Mouse (Mus musculus) ES-E14 (cell line): ENCODE measurements at regions not wholly inside any gene's neighbourhood (a gene's known extent, or its start where the extent isn't known, plus 50 kb on each side); places are given as distances from the start of the nearest gene placed in this dataset.
A peak's percentile ranks its signal among the peaks of the same experiment; 100 is the strongest.
"Not testable (repeated sequence)": the region's sequence is repeated elsewhere in the genome, so short reads cannot be mapped to it uniquely, and the experiment has no call there.

Experiments used
- DNase-seq: peaks from one replicate; pipeline ENCODE4 v3.0.0-alpha.2; 2013; ENCODE audit warnings: low read depth, low spot score
- H3K27ac ChIP-seq: 2 replicates; pipeline ENCODE4 v1.5.1; 2012; ENCODE audit warnings: low read depth, mild to moderate bottlenecking, low read length, moderate library complexity, mixed read lengths; ENCODE audit not compliant: poor library complexity, insufficient read depth, severe bottlenecking
- H3K36me3 ChIP-seq: 2 replicates; pipeline ENCODE4 v1.6.1; 2012; ENCODE audit warnings: mild to moderate bottlenecking, low read length, moderate library complexity, mixed read lengths; ENCODE audit not compliant: control insufficient read depth, poor library complexity, insufficient read depth, severe bottlenecking
- H3K4me1 ChIP-seq, 2 experiments: fragments of 150-350 bp in 1 of 2; sonication (generic) in 1 of 2; 2 replicates each; pipeline ENCODE4 v1.6.1; 2012; ENCODE audit warnings: low read length in 2 of 2, mild to moderate bottlenecking in 1 of 2, mixed read lengths in 1 of 2; ENCODE audit not compliant: control insufficient read depth in 2 of 2, insufficient read depth in 2 of 2, poor library complexity in 1 of 2
- H3K4me3 ChIP-seq, 2 experiments: fragments of 150-350 bp in 1 of 2; sonication (generic) in 1 of 2; 2 replicates each; pipeline ENCODE4 v1.5.1; 2012; ENCODE audit warnings: low read length in 2 of 2, low read depth in 1 of 2, mild to moderate bottlenecking in 1 of 2, mixed read lengths in 1 of 2; ENCODE audit not compliant: insufficient read depth in 1 of 2, poor library complexity in 1 of 2, severe bottlenecking in 1 of 2
- H3K9ac ChIP-seq: 2 replicates; pipeline ENCODE4 v1.6.1; 2012; ENCODE audit warnings: low read depth, mild to moderate bottlenecking, low read length, mixed read lengths; ENCODE audit not compliant: poor library complexity, insufficient read depth, severe bottlenecking
- H3K9me3 ChIP-seq: fragments of 150-350 bp; sonication (generic); 2 replicates; pipeline ENCODE4 v1.6.1; 2012; ENCODE audit warnings: low read depth, mild to moderate bottlenecking, low read length; ENCODE audit not compliant: control insufficient read depth, insufficient read depth
- CHD2 ChIP-seq: IDR thresholded peaks from 2 replicates; pipeline ENCODE4 v1.6.1; 2014; ENCODE audit warnings: mild to moderate bottlenecking, low read depth, low read length, inconsistent platforms
- HCFC1 ChIP-seq: IDR thresholded peaks from 2 replicates; pipeline ENCODE4 v1.6.1; 2012; ENCODE audit warnings: low read length, inconsistent platforms, borderline replicate concordance; ENCODE audit not compliant: insufficient read depth
- MAFK ChIP-seq: IDR thresholded peaks from 2 replicates; pipeline ENCODE4 v1.6.1; 2014; ENCODE audit warnings: mild to moderate bottlenecking, low read depth, low read length, inconsistent platforms; ENCODE audit not compliant: insufficient read depth
- ZC3H11A ChIP-seq: IDR thresholded peaks from 2 replicates; pipeline ENCODE4 v1.6.1; 2012; ENCODE audit warnings: low read depth, mild to moderate bottlenecking, inconsistent platforms, low read length, borderline replicate concordance
- ZNF384 ChIP-seq: IDR thresholded peaks from 2 replicates; pipeline ENCODE4 v1.6.1; 2012; ENCODE audit warnings: low read depth, low read length, inconsistent platforms
- in situ Hi-C, 2 experiments: fragments of 600-800 bp; cut with MboI; formaldehyde crosslinking; loops; one replicate each; pipeline ENCODE4 v1.15.1; 2025; ENCODE audit warnings: low sequenced_read_pairs in 2 of 2, inconsistent platforms in 1 of 2; ENCODE audit not compliant: unreplicated experiment in 2 of 2

DNA sequence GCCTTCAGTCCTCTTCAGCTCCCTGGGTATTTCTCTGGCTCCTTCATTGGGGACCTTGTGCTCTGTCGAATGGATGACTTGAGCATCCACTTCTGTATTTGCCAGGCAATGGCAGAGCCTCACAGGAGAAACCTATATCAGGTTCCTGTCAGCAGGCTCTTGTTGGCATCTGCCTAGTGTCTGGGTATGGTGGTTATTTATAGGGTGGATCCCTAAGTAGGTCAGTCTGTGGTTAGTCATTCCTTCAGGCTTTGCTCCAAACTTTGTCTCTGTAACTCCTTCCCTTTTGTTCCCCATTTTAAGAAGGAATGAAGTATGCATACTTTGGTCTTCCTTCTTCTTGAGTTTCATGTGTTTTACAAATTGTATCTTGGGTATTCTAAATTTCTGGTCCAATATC is 522.4 kb upstream of the St8sia4 start:
- H3K4me3 ChIP-seq, H3K4me1 ChIP-seq, H3K36me3 ChIP-seq, in situ Hi-C loops, H3K9ac ChIP-seq, H3K27ac ChIP-seq, DNase-seq, H3K9me3 ChIP-seq: not testable (repeated sequence)

DNA sequence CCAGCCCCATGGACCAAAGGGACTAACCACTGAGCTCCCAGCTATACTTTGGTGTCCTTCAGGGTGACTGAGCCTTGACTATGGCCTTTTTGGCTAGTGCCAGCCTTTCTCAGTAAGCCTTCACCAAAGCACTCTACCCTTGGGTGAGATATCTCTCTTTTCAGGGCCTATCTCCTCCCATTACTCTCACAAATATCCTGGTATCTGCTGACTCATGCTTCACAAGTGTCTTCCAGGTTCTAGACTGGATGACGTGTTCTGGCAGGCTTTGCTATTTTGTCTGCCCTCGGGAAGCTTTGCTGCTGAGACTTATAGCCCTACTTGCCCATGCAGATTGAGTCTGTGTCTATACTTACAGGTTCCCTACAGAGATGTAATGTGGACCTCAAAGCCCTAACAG is 499.4 kb upstream of the St8sia4 start:
- H3K9me3 ChIP-seq, result no peaks in the 10 kb centered on the region
- in situ Hi-C loops, result no loop called here
- H3K36me3 ChIP-seq, result no peaks in the 10 kb centered on the region
- H3K4me3 ChIP-seq, result no peak overlapping the region
- H3K4me1 ChIP-seq, result no peaks in the 10 kb centered on the region
- H3K27ac ChIP-seq, result no peak overlapping the region
- H3K9ac ChIP-seq, result no peak overlapping the region
- no peak for DNase-seq
- TF ChIP-seq ZNF384 (no peak), MAFK (0 out of 2 replicates have a peak, but pooled peaks have one; percentile 1), CHD2 (no peak)

DNA sequence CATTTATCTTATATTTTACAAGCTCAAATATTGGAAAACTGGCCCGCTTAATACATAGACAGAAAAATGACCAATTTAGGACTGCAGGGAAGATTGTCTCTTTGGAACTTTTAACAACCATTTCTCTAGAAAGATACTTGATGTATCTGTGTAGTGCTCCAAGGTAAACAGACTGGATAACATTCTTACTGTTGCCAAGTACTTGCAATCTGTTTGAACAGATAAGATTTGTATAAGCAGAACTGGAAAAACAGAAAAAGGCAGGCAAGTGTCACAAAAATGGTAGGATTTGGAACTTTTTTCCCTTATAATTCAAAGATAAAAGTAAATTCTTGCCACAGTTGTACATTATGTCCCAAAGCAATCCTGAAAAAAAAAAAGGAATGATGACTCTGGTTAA is 488.1 kb upstream of the St8sia4 start:
- Histone ChIP-seq H3K4me1 (no peaks in the 10 kb centered on the region), H3K36me3 (no peaks in the 10 kb centered on the region), H3K9ac (no peak overlapping the region), H3K4me3 (no peak overlapping the region), H3K9me3 (no peaks in the 10 kb centered on the region), H3K27ac (no peak overlapping the region)
- TF ChIP-seq CHD2 (no peak), HCFC1 (no peak), ZC3H11A (no peak), ZNF384 (no peak), MAFK (no peak)
- in situ Hi-C loops, result no loop called here
- no peak for DNase-seq

DNA sequence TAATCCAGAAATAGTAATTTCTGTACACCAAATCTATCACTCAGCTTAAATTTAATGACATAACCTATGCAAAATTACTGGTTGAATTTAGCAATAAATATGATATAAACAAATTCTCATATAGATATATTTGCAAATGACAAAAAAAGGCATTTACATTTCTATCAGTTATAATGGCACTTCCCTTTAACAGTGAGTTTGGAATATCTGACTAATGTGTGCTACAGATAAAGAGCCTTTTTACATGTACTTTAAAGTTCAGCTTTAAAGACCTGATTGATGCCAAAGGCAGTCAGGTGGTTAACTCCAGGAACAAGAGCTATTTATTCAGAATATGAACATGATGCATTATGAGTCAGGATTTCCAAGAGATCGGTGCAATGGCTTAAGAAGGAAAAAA is 461.2 kb upstream of the St8sia4 start:
- in situ Hi-C loops, result no loop called here
- DNase-seq, result no peak
- Histone ChIP-seq H3K36me3 (no peaks in the 10 kb centered on the region), H3K4me1 (no peaks in the 10 kb centered on the region), H3K9ac (no peak overlapping the region), H3K9me3 (no peaks in the 10 kb centered on the region), H3K4me3 (no peak overlapping the region), H3K27ac (no peak overlapping the region)
- TF ChIP-seq MAFK, result no peak
- TF ChIP-seq CHD2, result no peak
- TF ChIP-seq ZC3H11A, result no peak
- TF ChIP-seq HCFC1, result no peak

DNA sequence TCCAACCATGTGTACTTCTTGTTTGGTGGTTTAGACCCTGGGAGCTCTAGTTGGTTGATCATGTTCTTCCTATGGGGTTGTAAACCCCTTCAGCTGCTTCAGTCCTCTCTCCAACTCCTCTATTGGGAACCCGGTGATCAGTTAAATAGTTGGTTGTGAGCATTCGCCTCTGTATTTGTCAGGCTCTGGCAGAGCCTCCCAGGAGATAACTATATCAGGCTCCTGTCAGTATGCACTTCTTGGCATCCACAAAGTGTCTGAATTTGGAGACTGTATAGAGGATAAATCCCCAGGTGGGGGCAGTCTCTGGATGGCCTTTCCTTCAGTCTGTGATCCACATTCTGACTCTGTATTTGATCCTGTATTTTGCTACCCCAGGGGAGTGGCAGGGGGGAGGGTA is 440.6 kb upstream of the St8sia4 start:
- Histone ChIP-seq H3K4me3 (no peak overlapping the region), H3K36me3 (no peaks in the 10 kb centered on the region), H3K9me3 (no peaks in the 10 kb centered on the region), H3K27ac (no peak overlapping the region), H3K9ac (no peak overlapping the region), H3K4me1 (no peaks in the 10 kb centered on the region)
- in situ Hi-C loops, result no loop called here
- TF ChIP-seq ZNF384, result no peak
- no peak for TF ChIP-seq MAFK
- TF ChIP-seq CHD2, result no peak
- no peak for TF ChIP-seq ZC3H11A
- no peak for TF ChIP-seq HCFC1
- DNase-seq, result no peak
